Mouse (Mus musculus): ENCODE measurements around the gene Ergic1.
A peak's percentile ranks its signal among the peaks of the same experiment; 100 is the strongest.

Ergic1 gene

DNA sequence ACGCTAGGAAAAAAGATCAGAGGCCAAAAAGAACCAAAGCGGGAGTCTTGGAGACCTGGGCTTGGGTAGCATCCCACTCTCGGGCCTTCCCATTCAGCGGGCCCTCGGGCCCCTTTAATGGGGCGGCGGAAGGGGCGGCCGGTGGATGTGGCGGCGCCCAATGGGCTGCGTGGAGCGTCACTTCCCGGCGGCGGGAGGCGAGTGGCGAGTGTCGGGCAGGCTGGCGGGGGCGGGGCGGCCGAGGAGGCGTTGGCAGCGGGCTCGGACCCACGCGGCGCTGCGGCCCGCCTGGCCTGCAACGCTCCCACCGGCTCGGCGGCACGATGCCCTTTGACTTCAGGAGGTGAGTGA lies at the start of gene Ergic1:
Gene Ergic1 (plus strand): TSS at position 200 of the 351 bp plus-strand sequence.
- DNase-seq: peak; percentile 88 to 90

DNA sequence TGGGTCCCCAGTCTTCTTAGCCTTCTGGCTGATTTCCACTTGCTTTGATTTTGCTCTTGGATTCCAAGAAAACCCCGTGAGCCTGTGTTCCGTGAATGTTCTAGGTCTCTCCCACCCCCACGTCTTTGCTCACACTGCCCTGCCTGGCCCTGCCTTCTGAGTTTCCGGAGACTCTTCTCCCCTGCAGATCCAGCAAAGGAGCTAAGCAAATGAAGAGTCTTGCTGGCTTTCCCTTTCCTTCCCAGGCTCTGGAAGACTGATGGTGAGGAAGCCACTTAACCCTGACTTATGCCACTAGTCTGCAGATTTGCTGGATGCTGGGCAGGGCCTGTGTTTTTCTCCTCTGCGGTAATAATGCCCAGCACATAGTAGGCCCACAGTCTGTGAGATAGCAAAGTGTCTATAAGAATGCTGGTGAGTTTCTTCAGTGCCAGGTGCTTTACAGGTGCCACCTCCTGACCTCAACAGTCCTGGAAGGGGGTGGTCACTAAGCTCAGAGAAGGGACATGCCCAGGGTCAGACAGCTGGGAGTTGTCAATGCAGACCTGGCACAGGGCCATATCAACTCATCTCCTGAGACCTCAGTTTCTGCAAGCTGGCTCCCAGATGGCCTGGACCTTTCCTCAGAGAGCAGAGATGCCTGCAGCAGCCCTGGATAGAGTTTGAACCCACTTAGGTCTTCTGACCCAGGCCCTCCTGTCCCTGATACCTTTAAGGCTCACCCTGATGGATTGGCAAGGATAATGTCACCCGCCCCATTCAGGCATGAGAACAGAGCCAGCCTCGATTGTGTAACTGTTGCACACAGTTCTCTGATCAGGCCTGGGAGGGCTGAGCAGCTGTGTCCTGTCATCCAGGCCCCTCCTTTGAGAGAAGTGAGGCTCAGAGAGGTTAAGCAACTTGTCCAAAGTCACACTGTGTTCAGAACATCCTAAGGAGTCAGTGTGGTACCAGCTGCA lies 49.2 kb upstream of the Ergic1 start:
- no peak for DNase-seq

DNA sequence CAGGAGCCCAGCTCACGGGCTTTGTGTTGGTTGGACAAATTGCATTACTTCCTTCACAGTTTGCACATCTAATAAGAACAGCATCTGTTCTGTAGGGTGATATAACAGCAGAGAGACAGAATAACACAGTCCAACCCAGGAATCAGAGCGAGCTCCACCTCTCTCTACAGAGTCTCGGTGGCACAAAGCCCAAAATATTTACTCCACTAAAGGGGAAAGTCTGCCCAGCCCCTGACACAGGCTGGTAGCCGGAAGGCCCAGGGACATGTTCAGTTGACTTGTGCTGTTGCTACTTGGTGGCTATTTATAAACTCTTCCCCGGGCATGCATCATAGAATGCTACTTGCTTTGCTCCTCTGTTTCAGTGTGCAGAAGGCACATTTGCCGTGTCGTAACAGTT lies 48.3 kb upstream of the Ergic1 start:
- DNase-seq: no peak

DNA sequence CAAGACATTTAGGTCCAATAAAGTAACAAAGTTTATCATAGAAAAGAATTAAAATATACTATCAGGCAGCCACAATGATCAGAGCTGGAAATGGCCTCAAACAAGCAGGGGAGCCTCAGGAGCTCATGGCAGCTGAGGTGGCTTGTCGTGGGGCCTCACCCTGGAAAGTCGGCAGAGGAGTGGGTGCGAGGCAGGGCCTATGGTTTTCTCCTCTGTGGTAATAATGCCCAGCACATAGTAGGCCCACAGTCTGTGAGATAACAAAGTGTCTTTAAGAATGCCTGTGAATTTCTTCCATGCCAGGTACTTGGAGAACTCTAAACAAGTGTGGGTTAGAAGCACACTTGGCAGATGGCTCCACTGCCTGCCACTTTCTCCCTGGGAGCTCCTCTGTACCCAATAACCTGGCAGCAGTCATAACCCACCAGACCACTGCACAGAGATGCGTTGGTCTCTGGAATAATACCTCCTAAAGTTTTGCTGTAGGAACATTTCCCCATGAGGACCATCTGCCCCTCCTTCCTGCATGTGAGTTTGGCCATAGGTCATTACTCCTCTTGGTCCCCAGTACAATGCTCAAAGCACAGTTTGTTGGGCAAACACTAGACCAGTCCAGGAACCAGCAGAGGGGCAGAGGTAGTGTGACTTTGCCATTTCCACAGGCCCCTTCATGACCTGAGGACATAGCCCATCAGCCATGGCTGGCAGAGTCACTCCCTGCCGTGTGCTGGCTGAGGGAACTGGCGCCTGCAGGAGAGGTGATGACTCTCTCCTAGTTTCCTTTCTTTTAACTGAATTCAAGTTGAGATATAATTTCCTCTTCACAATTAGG lies 47.6 kb upstream of the Ergic1 start:
- DNase-seq: no peak

DNA sequence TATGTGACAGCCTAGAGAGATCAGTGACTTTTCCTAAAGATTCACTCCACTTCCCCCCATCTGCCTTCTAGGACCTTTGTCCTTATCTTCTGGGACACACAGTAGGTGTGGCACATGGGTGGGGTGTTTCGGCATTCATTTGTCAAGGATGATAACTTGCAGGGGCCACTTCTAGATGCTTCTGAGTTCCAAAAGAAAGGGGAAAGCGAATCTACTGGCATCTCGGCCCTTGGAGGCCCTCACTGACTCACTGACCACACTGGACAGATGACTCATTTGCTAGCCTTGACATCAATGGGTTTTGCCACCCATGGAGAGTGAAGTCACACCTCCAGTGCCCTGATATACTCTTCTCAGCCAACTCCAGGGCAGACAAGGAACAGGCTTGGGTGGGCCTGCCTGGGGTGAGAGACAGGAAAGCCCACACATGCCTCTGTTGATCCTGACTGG lies 46.7 kb upstream of the Ergic1 start:
- DNase-seq: no peak

DNA sequence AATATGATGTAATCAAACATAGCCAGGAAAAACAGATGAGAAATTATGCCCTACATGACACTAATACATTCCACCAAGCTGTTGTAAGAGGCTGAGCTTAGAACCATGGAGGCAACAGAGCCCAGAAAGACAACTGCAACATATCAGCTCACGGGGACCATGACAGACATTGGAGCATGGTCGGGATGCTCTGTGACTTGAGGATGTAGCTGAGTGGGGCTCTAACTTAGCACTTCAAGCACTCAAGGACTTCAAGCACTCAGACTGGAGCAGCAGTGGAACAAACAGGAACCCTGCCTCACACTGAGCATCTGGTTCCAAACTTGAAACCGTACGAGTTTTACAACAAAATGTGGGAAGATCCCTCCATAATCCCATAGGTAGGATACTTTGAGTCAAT lies 45.6 kb upstream of the Ergic1 start:
- no peak for DNase-seq

DNA sequence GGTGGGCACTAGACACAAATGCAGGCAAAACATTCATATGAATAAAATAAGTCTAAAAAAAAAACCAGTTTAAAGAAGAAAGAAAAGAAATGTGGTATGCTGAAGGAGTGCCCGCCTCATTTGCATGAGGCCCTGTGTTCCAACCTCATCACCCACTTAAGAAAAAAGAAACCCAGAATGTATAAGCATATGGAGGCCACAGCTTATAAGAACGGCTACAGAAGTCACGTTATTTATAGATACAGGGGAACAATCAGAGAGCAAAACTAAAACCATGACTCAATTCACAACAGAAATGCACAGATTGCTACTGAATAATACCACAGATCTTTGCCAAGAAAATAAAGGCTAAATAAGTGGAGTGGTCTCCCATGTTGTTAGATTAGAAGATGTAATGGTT lies 43.0 kb upstream of the Ergic1 start:
- DNase-seq: no peak

DNA sequence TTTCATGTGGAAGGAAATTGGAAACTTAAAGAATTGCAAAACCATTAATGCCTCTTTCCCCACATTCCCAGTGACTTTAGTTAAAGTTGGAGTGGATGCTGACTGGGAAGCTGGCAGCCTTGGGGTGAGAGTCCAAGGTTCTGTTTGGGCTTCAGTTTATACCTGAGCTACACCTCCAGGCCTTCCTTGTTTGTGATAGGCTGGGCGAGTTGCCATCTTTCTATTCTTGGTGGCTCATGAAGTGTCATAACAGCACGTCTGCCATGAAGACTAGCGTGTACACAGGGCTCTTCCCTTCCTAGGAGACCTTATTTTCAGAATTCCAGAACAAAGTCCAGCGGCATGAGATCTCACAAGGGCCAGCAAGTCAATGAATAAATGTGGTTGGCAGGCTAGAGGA lies 38.6 kb upstream of the Ergic1 start:
- no peak for DNase-seq

DNA sequence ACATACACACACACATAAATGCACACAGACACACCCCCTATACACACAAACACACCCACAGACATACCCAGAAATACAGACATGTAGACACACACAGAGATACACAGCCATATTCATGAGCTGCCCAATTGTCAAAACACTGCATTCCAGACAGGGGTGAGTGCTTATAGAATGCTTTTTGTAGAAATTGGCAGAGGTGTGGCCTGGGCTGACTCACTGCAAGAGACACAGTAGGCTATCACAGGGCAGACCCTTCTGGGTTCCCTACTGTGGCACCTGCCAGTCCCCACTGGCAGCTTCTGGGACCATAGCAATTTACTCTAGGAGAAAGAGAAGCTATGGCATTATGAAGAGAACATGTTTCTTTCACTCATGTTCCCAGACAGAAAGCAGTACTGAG lies 37.0 kb upstream of the Ergic1 start:
- DNase-seq: no peak

DNA sequence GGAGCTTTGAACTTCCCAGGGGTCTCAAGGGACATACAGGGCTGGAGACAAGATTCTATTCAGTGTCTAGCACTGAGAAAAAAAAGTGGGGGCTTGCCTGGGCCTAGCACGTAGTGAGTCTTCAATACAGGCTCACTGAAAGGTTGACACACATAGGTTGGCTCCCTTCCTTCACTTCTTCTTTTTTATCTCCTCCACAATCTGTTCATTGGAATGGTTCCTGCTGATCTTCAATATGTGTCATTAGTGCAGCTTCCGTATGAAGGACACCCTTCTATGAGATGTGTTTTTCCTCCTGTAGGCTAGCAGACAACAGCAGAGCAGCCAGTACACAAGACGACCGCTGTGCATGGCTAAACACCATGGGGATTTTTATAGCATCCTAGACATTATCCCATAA lies 36.5 kb upstream of the Ergic1 start:
- no peak for DNase-seq

DNA sequence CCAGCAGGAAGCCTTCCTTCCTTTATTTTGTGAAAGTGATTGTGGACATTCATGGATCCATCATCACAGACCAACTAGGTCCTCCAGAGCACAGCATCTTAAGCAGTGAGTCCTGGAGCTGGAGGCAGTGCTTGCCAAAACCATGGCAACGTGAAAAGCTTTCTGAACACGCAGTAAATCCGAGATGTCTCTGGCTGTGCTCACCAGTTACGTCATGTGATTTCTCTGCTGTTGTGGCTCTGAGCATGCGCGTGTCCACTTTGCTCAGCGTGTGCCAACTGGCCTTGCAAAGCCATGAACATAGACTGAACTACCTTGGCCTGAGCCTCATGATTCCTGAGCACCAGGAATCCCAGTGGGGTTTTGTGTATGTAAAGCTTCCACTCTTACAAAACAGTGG lies 36.0 kb upstream of the Ergic1 start:
- DNase-seq: no peak

DNA sequence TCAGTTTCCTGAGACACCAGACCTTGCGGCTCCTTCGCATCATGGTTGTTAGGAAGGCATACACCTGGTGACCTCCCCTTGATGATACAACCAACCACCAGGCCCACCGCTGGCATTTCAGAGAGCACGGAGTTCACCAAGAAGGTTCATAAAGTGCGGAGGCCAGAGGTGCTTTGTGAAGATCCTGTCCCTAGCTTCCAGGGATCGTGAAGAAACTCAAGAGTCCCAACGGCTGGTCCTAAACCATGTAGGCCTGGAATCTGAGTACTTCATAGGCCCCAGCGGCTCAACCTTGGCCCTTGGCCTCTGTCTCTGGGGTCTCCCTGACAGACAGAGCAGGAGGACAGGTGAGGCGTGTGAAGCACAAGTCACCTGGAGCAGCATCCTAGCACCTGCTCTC lies 34.0 kb upstream of the Ergic1 start:
- DNase-seq: no peak

DNA sequence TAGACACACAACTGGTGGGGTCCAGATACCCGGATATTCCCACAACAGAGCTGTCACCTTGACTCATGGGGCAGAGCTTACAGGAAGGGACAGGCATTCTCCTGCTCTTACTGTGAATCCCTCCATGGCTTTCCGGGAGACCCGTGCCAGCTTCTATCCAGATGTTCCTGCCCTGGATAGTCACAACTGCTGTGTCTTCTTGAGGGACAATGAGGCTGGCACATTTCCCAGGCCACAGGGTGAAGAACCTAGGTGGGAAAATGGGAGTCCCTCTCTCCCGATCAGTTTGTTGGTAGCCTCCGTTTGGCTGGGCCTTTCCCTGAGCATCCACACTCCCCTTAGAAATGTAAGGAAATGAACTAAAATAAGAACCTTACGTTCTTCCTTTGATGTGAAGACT lies 32.5 kb upstream of the Ergic1 start:
- DNase-seq: no peak

DNA sequence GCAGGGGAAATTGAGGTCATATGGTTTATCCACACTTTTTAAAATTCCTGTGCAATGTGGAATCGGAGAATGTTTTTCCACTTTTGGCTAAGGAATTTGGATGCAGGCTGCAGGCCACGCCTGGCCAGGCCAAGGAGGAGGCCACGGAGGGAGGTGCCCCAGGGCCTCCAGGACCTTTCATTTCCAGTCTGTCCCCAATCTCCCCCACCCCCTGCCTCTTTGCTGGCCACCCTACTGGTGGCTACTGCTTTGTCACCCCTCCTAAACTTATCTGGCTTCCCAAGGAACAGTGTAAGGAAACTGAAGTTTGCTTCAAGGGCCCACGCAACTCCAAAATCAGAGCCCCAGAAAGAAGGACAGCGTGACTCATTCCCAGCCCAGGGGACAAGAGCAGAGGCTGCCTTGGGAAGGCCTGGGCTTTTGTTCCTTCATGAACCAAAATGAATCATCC lies 31.5 kb upstream of the Ergic1 start:
- DNase-seq: no peak

DNA sequence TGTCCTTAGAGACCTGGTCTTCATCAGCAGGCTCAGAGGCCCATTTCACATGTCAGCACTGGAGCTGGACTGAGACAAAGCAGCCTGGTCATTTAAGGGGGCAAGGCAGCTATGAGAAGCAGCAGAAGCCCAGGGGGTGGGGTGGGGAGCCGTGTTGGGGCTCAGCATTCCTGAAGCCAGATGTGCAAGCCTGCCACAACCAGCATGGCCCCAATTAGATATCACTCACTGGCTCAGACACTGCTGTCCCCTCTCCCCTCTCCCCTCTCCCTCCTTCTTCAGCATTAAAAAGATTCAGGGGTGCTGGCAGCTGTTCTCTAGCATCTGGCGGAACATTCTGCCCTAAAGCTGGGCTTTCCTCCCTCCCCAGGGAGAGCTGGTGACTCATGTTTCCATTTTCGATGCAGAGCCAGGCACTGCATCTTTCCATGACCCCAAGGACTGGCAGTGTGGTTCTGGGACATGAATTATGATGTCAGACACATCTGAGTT lies 30.7 kb upstream of the Ergic1 start:
- no peak for DNase-seq

DNA sequence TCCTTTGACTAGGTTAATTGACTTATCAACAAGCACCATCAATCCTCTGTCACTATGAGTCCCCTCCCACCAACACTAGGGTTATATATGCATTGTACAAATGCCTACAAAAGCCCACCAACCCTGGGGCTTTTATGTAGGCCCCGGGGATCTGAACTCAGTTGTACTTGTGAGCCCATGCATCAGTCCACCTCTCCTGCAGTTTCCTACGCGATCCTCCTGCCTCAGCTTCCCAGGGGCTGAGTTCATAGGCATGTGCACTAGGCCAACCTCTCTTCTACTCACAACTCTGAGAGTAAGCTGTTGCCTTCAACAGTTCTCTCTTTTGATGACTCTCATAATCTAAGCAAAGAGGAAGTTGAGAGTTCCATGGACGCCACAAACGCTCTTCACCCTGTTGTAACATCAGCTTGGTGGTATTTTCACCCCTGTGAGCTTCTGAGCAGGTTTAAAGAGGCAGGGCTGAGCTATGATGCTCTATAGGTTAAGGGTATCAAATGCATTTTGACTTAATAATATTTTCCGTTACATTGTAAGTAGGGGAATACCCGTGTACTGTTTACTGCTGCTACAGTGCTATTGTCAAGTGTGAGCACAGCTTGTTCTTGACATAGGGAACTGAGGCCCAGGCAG lies 29.8 kb upstream of the Ergic1 start:
- DNase-seq: peak; percentile 57 to 65

DNA sequence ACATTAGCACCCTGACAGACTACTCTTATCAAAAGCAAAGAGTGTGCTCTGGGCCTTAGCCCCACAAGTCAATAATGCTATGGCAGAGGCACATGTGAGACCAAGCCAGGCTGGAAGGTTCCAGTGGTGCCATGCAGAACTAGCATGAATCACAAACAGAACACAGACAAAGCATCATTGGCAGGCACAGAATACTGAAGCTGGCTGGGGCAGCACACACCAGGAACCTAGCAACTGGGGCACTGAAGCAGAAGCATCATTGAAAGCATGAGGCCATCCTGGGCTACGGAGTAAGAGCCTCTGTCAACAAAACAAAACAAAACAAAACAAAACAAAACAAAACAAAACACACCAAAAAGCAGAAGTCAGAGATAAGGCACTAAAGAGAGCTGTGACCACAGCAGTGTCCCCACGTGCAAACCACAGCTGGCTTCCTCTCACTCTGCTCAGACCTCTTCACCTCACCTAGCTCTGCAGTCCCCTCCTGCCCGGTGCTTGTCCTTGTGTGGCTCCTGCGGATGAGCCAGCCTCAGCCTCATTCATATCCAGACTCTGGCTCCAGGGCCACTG lies 28.7 kb upstream of the Ergic1 start:
- DNase-seq: peak; percentile 71 to 74

DNA sequence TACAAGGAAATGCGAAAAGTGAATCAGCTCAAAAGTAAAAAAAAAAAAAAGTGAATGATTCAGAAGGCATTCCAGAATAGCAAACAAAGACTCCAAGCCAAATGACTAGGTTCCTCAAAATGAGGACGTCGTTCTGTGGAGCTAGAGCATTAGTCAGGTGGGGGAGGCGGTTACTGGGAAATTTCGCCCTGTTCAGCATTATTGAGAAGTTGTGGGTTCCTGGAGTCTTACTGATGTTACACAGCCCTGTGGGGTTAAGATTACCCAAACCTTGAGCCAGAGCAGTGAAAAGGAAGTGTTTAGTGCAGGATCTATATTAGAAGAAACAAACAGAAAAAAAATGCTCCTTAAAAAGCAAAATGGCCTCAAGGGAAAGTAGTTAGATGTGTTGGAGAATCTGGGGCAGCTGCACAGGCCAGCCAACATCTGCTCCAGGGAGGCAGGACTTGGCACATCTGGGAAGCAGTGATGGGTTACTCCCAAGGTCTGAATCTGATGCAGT lies 27.4 kb upstream of the Ergic1 start:
- no peak for DNase-seq

DNA sequence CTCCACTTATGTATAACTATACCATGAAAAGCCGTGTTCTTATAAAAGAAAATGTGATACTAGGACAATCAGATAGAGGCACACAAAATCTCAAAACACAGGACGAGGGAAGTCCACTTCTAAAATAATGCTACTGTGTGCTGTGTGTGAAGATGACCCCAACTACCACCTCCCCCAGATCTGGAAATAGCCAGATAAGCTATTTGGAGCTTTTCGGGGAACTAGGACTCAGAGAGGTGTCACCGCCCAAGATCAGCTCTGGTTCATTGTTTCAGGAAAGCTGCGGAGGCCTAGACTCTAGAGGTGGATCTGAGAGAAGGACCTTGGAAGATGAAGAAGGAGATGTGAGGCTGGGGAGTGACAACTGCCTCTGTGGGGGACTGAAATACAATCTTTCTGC lies 26.6 kb upstream of the Ergic1 start:
- no peak for DNase-seq

DNA sequence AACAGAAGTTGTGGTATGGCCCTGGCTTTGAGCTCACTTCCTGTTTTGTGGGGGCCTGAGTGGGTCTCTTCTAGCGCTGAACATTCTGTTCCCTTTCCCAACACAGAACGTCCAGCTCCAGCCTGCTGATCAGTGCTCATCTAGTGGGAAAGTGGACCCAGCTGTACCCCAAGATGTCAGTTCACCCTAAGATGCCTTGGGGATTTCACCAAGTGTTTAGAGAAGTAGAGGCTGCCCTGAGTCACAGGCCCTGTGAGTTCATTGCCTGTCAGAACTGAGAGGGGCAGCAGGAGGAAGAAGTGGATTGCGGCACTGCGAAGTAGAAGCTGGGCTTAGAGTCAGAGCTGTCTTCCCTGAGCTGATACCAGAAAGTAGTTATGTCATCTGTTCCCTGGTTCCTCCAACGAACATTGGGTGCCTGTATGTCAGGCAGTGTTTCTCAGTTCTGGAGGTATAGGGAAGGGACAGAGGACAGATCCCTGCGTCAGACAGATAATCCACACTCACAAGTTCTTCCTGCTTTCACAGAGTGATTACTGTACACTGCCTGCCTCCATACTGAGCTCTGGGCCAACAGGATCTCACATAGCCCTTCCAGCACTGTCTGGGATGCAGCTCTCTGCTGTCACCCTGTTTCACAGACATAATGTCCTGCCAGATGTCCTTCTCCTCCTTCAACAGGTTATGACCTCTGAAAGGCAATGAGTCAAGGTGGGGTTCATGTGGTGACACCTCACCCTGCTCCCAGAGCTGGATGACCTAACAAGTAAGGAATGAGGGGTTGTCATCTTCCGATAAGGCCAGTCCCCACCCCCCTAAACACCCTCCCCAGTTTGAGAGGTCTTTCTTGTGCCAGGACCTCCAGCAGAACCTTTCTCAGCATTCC lies 25.8 kb upstream of the Ergic1 start:
- DNase-seq: peak; percentile 48 to 51

DNA sequence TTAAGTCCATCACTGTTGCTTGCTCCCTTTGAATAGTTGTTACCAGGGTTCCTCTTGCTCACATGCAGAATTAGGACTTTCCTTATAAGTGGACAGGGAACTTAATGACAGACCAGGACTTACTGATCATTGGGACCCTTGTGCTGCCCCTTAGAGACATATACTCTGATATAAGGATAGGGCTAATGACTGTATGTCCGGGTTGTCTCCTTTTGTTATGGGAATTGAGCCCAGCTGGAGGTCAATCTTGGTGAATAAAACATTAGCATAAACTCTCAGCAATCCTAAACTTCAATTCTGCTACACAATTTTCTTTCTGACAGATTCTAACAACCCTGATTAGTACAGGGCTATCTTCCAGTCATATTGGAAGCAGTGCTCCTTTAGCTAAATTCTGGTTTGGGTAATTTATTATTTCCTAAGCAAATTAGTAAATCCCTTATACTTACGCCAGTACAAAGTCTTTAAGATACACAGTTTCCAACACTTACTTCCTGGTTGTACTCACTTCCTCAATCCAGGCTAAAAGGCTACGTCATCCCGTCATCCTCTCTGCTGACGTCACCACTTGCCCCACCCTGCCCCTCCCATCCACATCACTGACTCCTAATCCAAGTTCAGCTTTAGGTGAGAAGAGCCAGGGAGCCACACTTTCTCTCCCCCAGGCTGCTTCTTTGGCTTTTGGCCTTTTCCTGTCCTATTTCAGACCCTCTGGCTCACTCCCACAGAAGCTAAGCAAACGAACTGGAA lies 23.4 kb upstream of the Ergic1 start:
- peak; percentile 61 to 74 for DNase-seq

Data from B cell, adult 2 months (primary cell).